Mouse (Mus musculus) 416B (cell line): ENCODE data around the gene Smndc1.

Experiments used
- DNase-seq: peaks from one replicate; pipeline ENCODE4 v3.0.0; 2011; ENCODE audit warnings: low read depth

The Smndc1 gene

DNA sequence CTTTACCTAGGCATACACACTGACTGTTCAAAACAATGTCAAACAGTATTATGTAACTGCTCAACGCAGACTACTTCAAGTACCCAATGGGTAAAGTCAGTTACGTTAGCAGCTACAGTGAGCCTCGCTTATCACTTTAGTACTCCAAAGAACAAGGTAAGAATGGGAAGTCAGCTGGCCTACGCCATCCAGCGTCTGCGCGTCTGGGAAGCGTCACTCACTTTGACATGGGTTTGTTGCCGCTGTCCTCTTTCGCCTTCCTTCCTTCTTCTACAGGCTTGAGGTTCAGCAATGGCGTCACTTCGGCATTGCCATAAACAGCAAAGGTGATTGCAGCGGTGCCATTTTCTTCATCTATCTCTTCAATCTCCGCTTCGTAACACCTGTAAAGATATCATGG, 7.0 kb downstream of the Smndc1 start:
- no peak for DNase-seq

DNA sequence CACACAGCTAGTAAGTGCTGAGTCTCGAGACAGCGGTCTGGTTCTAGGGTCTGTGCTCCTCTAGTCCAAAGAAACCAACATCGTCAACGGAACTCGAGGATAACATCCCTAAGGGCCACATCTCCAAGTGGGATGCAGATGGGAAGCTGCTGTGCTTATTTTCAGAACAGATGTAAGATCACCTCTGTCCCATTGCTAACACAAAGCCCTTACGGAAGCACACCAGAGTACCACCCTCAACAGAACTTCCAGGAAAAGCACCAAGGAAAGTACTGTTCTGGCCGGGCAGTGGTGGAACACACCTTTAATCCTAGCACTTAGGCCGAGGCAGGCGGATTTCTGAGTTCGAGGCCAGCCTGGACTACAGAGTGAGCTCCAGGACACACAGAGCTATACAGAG, 12.0 kb downstream of the Smndc1 start:
- DNase-seq, result no peak

DNA sequence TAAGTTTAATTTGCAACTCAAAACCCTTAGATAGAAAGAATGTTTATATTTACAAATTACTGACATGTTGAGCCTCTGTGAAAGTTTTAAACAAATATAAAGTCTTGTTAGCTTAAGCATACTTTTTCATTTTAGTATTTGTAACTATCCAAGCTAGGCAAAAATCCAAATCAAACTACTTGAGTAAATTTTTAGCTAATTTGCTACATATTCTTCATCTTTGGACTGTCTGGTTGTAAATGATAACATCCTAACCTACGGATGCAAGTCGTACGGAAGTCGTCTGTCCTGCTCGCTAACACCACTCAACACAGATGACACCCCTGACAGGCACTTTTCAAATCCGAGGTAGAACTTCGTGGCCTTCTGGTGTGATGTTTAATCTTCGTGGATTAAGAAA, 12.7 kb downstream of the Smndc1 start:
- no peak for DNase-seq

DNA sequence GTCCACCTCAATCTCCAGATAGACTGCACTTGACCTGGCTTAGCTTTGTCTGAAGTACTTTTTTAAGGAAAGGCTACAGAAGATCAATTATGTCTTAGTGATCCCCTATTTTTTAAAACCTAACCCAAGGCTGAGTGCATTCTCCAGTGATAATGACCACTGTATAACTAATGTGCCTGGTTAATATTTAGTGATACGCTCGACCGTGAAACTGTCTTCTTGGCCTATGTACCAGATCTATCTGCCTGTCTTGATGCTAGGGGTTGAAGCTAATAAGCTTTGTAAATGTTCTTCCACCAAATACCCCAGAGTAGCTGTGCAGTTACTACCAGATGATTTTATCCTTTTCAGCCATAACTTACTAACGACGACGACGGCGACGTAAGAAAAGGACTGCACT, 14.6 kb downstream of the Smndc1 start:
- no peak for DNase-seq

DNA sequence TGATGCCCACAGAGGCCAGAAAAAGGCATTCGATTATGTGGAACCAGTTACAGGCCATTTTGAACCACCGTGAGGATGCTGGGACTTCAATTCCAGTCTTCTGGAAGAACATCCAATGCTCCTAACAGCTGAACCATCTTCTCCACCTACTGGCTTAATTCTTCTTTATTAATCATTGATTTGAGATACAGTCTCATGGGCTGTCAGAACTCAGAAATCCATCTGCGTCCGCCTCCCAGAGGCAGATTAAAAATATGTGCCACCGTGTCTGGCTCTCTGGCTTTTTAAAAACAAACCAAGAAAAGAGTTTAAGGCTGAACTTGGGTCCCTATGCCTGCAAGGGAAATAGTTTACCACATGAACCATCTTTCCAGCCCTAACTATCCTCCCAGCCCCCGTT, 15.1 kb downstream of the Smndc1 start:
- DNase-seq, result no peak

DNA sequence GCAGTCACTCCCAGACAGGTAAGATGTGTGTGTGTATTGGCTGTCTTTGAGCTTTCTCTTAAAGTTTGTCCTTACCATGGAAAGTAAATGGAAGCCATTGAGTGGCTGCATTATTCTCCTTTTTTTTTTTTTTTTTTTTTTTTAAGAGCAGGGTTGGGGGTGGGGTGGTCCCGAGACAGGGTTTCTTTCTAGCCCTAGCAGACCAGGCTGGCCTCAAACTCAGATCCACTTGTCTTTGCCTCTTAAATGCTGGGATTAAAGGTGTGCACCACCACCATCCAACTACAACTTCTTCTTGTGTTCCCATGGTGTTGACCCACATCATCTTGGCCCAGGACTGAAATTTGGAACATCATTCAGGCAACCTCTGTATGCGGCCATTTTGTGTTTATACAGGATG, 16.8 kb downstream of the Smndc1 start:
- no peak for DNase-seq

DNA sequence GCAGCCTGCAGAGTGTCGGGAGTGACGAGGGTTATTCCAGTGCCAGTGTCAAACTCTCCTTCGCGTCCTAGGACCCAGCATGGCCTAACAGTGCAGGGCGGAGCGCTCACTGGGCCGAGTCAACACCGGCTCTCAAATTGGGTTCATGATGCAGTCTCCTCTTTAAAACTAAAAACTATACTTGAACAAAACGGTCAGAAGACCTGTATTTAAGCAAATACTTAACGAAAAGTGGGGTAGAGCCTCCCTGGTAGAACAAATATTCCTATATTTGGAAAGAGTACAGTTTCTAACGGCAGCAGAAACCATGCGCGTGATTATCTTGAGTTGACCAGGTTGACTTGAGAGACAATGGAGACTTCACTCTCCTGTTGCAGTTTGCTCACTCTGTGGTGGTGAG, 18.7 kb downstream of the Smndc1 start, which contains the start of gene Gm10197:
Gm10197 (minus strand) TSS at position 101 of the 400 bp plus-strand sequence.
- DNase-seq, result no peak

DNA sequence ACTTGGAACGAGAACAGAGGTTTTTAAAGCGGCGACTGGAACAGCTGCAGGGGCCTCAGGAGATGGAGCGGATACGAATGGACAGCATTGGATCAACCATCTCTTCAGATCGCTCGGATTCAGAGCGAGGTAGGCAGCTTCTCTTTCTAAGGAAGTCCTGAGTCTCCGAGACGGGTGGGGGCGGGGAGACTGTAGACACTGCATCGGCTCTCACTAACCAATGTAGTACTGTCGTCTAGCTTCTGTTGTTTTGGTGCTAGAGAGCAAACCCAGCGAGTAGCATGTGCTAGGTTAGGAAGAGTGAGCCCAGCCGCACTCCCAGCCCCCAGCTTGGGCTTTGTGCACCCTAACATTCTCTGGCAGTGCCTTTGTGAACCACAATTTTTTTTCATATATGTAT, 20.1 kb downstream of the Smndc1 start:
- no peak for DNase-seq

DNA sequence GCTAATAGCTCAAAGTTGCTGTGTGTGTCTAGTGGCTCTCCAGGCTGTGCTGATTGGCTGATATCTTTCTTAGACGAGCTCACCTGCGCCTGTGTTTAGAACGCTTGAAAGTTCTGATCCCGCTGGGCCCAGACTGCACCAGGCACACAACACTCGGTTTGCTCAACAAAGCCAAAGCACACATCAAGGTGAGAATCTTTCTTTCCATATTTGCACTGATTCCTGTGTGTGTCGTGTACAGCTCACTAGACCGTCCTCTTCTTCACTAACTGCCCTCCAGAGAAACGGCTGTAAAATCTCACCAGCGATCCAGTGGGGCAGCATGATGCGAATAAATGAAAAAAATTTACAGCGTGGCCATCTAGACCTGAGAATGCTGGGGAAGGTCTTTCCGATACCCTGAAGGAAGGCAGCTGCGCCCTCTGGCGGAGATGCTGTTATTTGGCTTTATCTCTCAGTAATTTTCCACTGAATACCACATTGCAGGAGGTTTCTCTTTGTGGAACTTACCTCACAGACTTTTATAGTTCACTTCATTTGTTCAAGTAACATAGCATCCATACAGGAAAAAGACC, 20.8 kb downstream of the Smndc1 start:
- DNase-seq, result peak; percentile 72

DNA sequence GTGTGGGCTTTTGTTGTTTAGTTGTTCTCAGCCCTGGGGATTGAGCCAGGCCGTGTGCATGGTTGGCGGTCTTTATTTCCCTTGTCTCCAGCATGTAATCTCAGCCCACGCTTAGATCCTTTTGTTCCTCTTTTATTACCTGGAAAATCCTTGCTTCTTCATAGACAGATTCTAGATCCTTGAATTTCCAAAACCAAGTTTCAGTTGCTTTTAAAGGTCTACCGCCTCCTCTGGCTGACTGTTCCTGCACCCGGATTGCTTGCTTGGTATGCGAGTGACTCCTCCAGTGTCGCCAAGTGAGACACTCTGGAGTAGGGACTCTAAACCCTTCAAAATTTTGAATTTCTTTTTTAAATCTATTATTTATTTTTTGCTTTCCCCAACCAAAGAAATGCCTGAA, 23.5 kb downstream of the Smndc1 start:
- DNase-seq, result no peak

DNA sequence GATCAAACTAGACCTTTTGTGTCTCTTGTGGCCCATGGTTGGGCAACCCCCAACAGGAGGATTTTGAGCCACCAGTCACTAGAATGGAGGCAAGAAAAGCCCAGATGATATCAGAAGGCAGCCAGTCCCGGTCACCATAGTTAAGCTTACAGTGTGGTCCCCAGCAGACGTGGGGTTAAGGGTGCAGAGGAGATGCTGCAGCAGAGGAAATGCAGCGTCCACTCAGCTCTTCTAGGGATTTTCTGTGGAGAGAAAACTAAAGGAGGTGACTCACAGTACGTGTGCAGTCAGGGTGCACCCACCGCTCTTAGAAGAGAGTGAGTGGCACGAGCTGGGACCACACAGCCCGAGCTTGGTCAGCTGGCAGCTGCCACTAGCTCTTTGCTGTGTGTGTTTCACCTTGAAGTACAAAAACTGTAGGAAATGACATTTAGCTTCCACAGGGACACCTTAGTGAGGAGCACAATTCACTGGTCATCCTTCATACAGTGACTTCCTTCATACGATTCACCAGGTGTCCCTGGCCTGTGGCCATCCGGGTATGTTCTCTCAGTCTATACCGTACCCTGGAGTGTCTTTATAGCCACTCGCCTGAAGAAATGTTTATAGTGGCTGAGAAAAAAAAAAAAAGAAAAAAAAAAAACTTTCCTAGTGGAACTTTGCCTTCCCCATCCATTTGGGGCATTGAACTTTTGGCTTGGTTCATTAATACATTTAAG, 24.2 kb downstream of the Smndc1 start:
- peak; percentile 41 for DNase-seq

DNA sequence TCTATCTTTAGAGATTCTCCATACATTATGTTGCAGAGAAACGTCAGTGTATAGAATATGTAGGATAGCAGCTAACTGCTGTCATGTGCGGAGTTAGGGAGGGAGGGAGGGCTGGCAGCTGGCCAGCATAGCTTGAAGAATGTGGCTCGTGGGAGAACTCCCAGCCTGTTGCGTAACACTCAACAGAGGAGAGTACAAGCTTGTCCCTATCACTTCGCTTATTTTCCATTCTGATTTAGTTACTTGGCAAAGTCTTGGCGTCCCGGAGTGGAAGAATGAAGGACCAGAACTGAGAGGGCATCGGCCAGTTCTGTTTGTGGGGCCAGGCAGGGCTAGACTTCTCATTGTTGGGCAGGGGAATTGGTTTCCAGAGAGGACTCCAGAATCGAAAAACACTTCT, 25.4 kb downstream of the Smndc1 start:
- peak; percentile 86 for DNase-seq

DNA sequence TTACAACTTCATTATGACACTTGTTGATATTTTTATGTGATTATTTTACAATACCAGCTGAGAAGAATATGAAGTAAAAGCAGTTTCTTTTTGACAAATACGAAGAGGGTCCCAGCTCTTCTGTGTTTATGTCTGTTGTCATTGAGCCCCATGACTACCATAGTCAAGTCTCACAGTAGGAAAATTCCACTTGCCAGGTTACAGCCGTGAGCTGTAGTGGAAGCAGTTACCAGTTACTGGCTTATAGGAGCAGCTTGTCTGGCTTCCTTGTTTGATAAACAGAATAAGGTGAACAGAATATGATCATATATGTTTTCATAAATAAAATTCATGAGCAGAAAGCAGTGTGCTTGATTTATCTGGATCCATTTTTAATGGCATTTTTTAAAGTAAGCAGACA, 25.8 kb downstream of the Smndc1 start:
- DNase-seq, result no peak

DNA sequence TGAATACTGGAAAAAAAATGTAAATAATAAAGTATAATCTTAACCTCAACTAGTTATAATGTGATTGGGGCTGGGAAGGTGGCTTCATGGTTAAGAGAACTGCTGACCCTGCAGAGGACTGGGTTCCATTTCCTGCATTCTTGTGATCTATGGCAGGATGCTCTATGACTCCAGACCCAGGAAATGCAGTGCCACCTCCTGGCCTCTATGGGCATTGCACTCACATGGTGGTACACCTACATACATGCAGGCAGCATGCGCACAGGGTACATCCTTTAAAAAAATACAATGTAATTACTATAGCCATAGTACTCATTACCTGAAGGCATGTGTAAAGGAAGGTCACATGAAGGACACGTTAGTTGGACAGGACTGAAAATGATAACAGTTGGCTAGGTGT, 27.4 kb downstream of the Smndc1 start:
- peak; percentile 49 for DNase-seq

DNA sequence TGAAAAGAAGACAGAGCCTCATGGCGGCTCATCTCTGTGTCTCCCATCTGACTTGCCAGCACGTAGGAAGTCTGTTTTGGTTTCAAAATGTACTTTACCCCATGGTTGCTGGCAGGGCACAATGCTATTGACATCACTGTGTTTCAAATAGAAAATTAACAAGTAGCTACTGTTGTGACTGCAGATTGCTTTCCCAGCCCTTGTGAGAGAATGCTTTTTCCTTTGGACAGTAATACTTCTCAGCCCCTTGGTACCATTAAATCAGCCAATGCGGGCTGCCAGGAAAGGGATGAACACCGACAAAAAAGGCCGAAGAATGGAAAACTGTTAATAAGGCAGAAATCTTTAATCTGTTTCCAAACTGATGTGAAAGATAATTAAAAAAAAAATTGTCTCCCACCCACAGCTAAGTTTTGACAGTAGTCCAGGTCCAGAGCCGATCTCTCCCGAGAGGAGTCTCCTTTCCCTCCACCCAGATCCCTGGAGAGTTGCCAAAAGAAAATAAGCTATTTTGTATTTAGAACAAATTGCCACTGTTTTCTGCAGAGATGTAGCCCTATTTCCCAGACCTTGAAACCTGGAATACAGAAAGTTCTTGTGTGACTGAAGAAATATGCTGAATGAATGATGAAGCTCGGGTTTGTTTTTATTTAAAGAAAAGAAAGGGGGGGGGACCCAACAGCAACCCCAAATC, 30.0 kb downstream of the Smndc1 start:
- no peak for DNase-seq

DNA sequence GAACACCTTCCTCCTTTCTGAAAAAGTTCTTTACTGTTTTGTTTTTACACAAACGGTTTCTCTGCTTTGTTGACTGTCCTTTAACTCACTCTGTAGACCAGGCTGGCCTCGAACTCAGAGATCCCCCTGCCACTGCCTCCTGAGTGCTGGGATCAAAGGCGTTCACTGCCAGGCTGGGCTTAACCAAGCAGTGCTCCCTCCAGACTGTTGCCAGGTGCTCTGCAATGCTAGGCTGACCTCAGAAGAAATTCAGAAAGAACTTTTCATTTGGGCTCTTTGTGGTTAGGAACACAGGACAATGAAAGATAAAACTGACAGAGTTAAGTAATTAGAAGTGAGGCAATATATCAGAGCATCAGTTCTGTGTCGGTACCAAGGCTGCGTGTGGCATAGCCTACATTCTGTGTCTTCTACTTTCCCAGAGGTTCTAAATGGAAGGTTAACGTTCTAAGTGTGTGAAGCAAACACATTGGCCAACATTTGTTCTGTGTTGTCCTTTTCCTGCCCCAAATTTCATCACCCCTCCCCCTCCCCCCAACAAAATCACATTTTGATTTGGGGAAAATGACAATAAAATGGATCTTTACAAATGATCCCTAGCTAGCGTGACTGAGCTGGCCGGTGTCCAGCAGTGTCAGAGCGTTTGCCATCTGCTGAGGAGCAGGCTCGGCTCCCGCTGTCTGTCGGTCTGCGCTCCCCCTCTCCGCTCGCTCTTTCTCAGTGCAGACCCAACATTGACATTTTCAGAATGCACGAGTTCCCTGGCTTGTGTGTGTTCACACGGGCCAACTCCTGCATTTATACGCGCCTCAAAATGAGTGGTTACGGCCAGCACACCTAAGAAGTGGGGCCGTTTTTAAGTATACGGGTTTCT, 31.0 kb downstream of the Smndc1 start:
- no peak for DNase-seq

DNA sequence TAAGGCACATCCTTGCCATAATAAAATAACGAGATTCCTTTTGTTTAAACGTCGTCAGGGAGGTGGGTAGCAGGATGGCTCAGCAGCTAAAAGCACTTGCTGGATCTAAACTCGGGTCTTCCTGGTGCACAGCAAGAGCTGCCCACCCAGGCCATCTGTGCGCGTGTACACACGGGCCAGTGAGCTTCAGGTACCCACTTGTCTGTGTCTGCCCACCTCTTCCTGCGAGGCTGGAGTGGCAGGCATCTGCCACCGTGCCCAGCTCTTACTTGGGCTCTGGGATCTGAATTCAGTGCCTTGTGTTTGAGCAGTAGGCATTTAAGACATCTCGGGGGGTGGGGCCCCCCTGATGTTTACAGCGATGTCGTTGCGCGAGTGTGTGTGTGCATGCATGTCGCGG, 35.3 kb downstream of the Smndc1 start:
- no peak for DNase-seq

DNA sequence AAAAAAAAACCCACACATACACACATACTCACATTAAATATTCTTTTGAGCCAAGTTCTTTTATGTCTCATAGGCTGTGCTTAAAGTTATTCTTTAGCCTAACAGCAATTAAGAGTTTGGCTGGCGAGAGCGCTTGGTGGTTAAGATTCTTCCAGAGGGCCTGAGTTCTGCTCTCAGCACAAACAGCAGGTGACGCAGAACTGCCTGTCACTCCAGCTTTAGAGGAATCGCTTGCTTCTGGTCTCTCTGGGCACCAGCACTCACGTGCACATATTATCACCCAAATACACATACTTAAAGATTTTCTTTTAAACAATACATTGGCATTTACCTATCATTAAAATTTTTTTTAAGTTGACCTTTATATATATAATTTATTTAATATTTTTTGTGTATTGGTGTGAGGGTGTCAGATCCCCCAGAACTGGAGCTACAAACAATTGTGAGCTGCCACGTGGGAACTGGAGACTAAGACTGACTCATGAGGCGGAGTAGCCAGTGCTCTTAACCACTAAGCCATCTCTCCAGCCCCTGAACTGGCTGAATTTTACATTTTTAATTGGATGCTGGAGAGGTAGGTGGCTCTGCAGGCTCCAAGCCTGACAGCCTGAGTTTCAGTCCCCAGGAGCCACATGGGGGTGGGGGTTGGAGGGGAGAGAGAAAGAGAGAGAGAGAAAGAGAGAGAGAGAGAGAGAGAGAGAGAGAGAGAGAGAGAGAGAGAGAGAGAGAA, 35.9 kb downstream of the Smndc1 start:
- no peak for DNase-seq

DNA sequence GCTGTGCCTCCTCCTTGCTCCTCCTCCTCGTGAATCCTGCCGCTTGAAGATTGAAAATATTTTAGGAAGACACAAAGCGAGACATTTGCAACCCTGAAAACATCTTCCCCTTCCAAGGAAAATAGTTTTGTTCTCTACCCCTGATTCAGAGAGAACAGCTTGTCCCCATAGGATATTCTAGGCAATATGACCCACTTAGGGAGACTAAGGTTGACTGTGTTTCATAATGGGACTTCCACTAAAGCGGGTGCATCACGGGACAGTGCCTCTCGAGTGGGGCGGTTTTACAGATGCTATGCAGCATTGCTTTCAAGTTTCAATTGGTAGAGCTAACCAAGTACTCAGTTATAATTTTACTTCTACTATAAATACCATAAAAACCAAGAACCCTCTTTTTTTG, 36.5 kb downstream of the Smndc1 start:
- no peak for DNase-seq

DNA sequence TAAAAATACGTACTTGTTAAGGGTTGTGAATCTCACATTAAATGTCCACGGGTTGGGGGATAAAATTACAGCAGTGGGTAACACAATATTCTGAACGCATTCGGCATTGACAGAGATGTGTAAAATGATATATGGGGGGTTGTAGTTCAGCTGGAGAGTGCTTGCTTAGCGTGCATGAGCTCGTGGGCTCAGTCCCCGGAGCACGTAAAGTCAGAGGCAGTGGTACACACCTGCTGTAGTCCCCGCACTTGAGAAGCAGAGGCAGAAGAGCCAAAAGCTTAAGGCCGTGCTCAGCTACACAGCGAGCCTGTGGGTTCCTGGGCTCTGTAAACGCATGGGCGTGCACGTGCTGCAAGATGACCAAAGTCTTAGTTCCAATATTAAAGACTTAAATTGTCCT, 44.6 kb downstream of the Smndc1 start:
- no peak for DNase-seq

DNA sequence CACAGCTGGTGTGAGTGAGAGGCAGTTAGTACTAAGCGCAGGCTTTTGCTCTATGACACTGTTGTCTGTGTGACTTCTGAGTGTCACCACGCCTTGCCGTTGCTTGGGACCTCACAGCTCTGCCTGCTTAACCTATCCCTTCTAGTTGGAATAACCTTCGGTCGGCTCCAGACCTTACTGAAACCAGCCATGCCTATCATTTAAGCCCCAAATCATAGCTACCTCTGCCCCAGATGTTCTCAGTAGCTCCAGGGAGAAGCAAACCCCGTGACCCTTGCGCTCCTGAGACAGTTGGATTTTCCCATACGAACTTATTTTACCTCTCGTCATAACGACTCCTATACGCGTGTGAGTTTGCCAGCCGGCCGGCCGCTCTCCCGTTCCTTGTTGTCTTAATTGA, 46.3 kb downstream of the Smndc1 start:
- DNase-seq, result no peak
